Mouse (Mus musculus): ENCODE measurements around the gene Serpinb9b.

- no peak for TF ChIP-seq CTCF (IDR thresholded peaks at IDR 0.05; ENCODE audit: insufficient read depth, low read depth, low read length)
- TF ChIP-seq POLR2A (IDR thresholded peaks at IDR 0.05; ENCODE audit: insufficient read depth, low read depth, low read length): no peak
These were observed 20.7 kb upstream of the Serpinb9b start for GRCm38 (mm10) chr13:33006555-33006954.
